Mouse (Mus musculus) forebrain, embryonic 13.5 days (tissue): ENCODE measurements around the gene Pom121l2. TPM values are rescaled to one million over a fixed set of nuclear protein-coding genes. Genes with fewer than 3 reads are reported as not detected.

ENCODE experiments used
- ATAC-seq: fragments of 200-750 bp; cut with Nextera tagmentation; 2 replicates; pipeline ENCODE4 v1.8.0; 2017
- H3K27ac ChIP-seq: fragments of 300-500 bp; sonication (generic); 2 replicates; pipeline ENCODE4 v1.5.1; 2015; ENCODE audit warnings: inconsistent platforms, mild to moderate bottlenecking, moderate library complexity
- H3K27me3 ChIP-seq: fragments of 300-500 bp; sonication (generic); 2 replicates; pipeline ENCODE4 v1.6.1; 2015; ENCODE audit warnings: mild to moderate bottlenecking, inconsistent platforms
- H3K36me3 ChIP-seq: fragments of 300-500 bp; sonication (generic); 2 replicates; pipeline ENCODE4 v1.6.1; 2015; ENCODE audit warnings: mild to moderate bottlenecking, inconsistent platforms; ENCODE audit not compliant: poor library complexity, severe bottlenecking
- H3K4me1 ChIP-seq: fragments of 300-500 bp; sonication (generic); 2 replicates; pipeline ENCODE4 v1.6.1; 2015; ENCODE audit warnings: inconsistent platforms
- H3K4me2 ChIP-seq: fragments of 300-500 bp; sonication (generic); 2 replicates; pipeline ENCODE4 v1.6.1; 2015; ENCODE audit warnings: inconsistent platforms, mild to moderate bottlenecking, moderate library complexity
- H3K4me3 ChIP-seq: fragments of 300-500 bp; sonication (generic); 2 replicates; pipeline ENCODE4 v1.5.1; 2015; ENCODE audit warnings: mild to moderate bottlenecking, inconsistent platforms
- H3K9ac ChIP-seq: fragments of 300-500 bp; sonication (generic); 2 replicates; pipeline ENCODE4 v1.6.1; 2015; ENCODE audit warnings: mild to moderate bottlenecking, inconsistent platforms
- H3K9me3 ChIP-seq: fragments of 300-500 bp; sonication (generic); replicated peaks from 2 replicates; pipeline ENCODE4 v1.6.1; 2016; ENCODE audit warnings: inconsistent platforms
- WGBS: fragments of 180-500 bp; shearing (Covaris S2); methylation state at CpG from one replicate; pipeline ENCODE4 v1.1.7; 2015; 5-methylcytosine and 5-hydroxymethylcytosine counted together
- polyA plus RNA-seq: library from polyadenylated mRNA; unstranded; fragments of >200 nt; fragmentation: Nextera tagmentation; extraction: Ambion mirVana; gene quantifications from 2 replicates; pipeline ENCODE4 v1.2.1, GENCODE M21; 2015

Gene Pom121l2
- polyA plus RNA-seq, 1 experiment from 2014 or later = not detected

- H3K36me3 ChIP-seq = no peaks in the 10 kb centered on the region
- no peak overlapping the region for H3K27ac ChIP-seq
- peaks cover 96% of the 10 kb centered on the region for H3K27me3 ChIP-seq
- 2% methylated on average over 18 of the region's 18 CpGs for WGBS
- no peak for ATAC-seq
- peak overlapping the region; percentile 46 for H3K4me3 ChIP-seq
- peaks cover 20% of the 10 kb centered on the region for H3K4me1 ChIP-seq
- peak overlapping the region; percentile 84 for H3K4me2 ChIP-seq
- peak overlapping the region; percentile 45; the same call in 1 of the 2 replicates for H3K9ac ChIP-seq
- H3K9me3 ChIP-seq = no peaks in the 10 kb centered on the region
Observed at GRCm38 (mm10) chr13:22007121-22007510, 26.1 kb downstream of the Pom121l2 start.

GRCm38 (mm10) chr13:22007872-22008271 is 26.9 kb downstream of the Pom121l2 start:
- no peak overlapping the region for H3K4me3 ChIP-seq
- 54% methylated on average over 7 of the region's 7 CpGs for WGBS
- no peak overlapping the region for H3K4me2 ChIP-seq
- no peak for ATAC-seq
- H3K36me3 ChIP-seq = no peaks in the 10 kb centered on the region
- no peaks in the 10 kb centered on the region for H3K9me3 ChIP-seq
- no peak overlapping the region for H3K27ac ChIP-seq
- H3K27me3 ChIP-seq = peaks cover 96% of the 10 kb centered on the region
- no peak overlapping the region for H3K9ac ChIP-seq
- peaks cover 20% of the 10 kb centered on the region for H3K4me1 ChIP-seq

GRCm38 (mm10) chr13:22008707-22009106 is 27.7 kb downstream of the Pom121l2 start:
- no peaks in the 10 kb centered on the region for H3K9me3 ChIP-seq
- no peak overlapping the region for H3K4me3 ChIP-seq
- WGBS = 73% methylated on average over 3 of the region's 3 CpGs
- no peaks in the 10 kb centered on the region for H3K36me3 ChIP-seq
- no peak overlapping the region for H3K4me2 ChIP-seq
- no peak overlapping the region for H3K9ac ChIP-seq
- H3K27me3 ChIP-seq = peaks cover 94% of the 10 kb centered on the region
- H3K27ac ChIP-seq = no peak overlapping the region
- H3K4me1 ChIP-seq = peaks cover 20% of the 10 kb centered on the region
- no peak for ATAC-seq

GRCm38 (mm10) chr13:22009642-22010041 is 28.6 kb downstream of the Pom121l2 start, which contains the start of gene Prss16:
TSS of gene Prss16 (minus strand) at chr13:22009742.
- Histone ChIP-seq H3K36me3 (no peaks in the 10 kb centered on the region), H3K27me3 (peaks cover 94% of the 10 kb centered on the region), H3K4me3 (no peak within 1 kb of the TSS), H3K9ac (no peak within 1 kb of the TSS), H3K4me2 (no peak within 1 kb of the TSS), H3K27ac (no peak within 1 kb of the TSS), H3K4me1 (peaks cover 23% of the 10 kb centered on the region), H3K9me3 (no peaks in the 10 kb centered on the region)
- WGBS = 36% methylated on average over 7 of the region's 7 CpGs
- ATAC-seq = no peak

- Histone ChIP-seq H3K4me2 (no peak overlapping the region), H3K36me3 (no peaks in the 10 kb centered on the region), H3K4me1 (peaks cover 3% of the 10 kb centered on the region; the same call in 1 of the 2 replicates), H3K27me3 (peaks cover 89% of the 10 kb centered on the region), H3K9me3 (no peaks in the 10 kb centered on the region), H3K9ac (no peak overlapping the region), H3K4me3 (no peak overlapping the region), H3K27ac (no peak overlapping the region)
- WGBS = 17% methylated on average over 13 of the region's 13 CpGs
- ATAC-seq = no peak
Observed at GRCm38 (mm10) chr13:22013716-22014115, 32.7 kb downstream of the Pom121l2 start.

- Histone ChIP-seq H3K27me3 (peaks cover 89% of the 10 kb centered on the region), H3K9me3 (no peaks in the 10 kb centered on the region), H3K4me3 (peak overlapping the region; percentile 13), H3K4me2 (peak overlapping the region; percentile 38), H3K4me1 (peaks cover 3% of the 10 kb centered on the region; the same call in 1 of the 2 replicates), H3K27ac (no peak overlapping the region), H3K9ac (no peak overlapping the region), H3K36me3 (no peaks in the 10 kb centered on the region)
- ATAC-seq = no peak
- 14% methylated on average over 17 of the region's 17 CpGs for WGBS
Observed at GRCm38 (mm10) chr13:22014411-22014845, 33.4 kb downstream of the Pom121l2 start.

- 14% methylated on average over 27 of the region's 27 CpGs for WGBS
- H3K4me3 ChIP-seq = no peak overlapping the region
- no peak overlapping the region for H3K9ac ChIP-seq
- peaks cover 11% of the 10 kb centered on the region; the same call in 1 of the 2 replicates for H3K4me1 ChIP-seq
- peaks cover 82% of the 10 kb centered on the region for H3K27me3 ChIP-seq
- H3K27ac ChIP-seq = no peak overlapping the region
- H3K4me2 ChIP-seq = no peak overlapping the region
- peak; percentile 60; the same call in 1 of the 2 replicates for ATAC-seq
- H3K36me3 ChIP-seq = no peaks in the 10 kb centered on the region
- no peaks in the 10 kb centered on the region for H3K9me3 ChIP-seq
Observed at GRCm38 (mm10) chr13:22015479-22016450, 34.8 kb downstream of the Pom121l2 start.

- Histone ChIP-seq H3K4me3 (peak overlapping the region; percentile 46), H3K9ac (peak overlapping the region; percentile 21), H3K4me1 (peaks cover 17% of the 10 kb centered on the region), H3K4me2 (peak overlapping the region; percentile 63), H3K27me3 (peaks cover 44% of the 10 kb centered on the region), H3K27ac (no peak overlapping the region), H3K9me3 (no peaks in the 10 kb centered on the region), H3K36me3 (no peaks in the 10 kb centered on the region)
- ATAC-seq = peak; percentile 39; the same call in 1 of the 2 replicates
- WGBS = under 1% methylated on average over 44 of the region's 44 CpGs
Observed at GRCm38 (mm10) chr13:22019934-22020835, 39.2 kb downstream of the Pom121l2 start.

- peak overlapping the region; percentile 21; the same call in 1 of the 2 replicates for H3K9ac ChIP-seq
- H3K4me2 ChIP-seq = peak overlapping the region; percentile 63
- peak overlapping the region; percentile 46 for H3K4me3 ChIP-seq
- no peaks in the 10 kb centered on the region for H3K36me3 ChIP-seq
- under 1% methylated on average over 8 of the region's 8 CpGs for WGBS
- H3K27ac ChIP-seq = no peak overlapping the region
- ATAC-seq = peak; percentile 44
- peaks cover 20% of the 10 kb centered on the region for H3K4me1 ChIP-seq
- no peaks in the 10 kb centered on the region for H3K9me3 ChIP-seq
- peaks cover 39% of the 10 kb centered on the region for H3K27me3 ChIP-seq
Observed at GRCm38 (mm10) chr13:22020901-22021339, 39.9 kb downstream of the Pom121l2 start.

GRCm38 (mm10) chr13:22021581-22021980 is 40.6 kb downstream of the Pom121l2 start:
- WGBS = under 1% methylated on average over 11 of the region's 11 CpGs
- Histone ChIP-seq H3K4me3 (peak overlapping the region; percentile 46), H3K27ac (no peak overlapping the region), H3K9me3 (no peaks in the 10 kb centered on the region), H3K36me3 (no peaks in the 10 kb centered on the region), H3K9ac (peak overlapping the region; percentile 58), H3K4me1 (peaks cover 24% of the 10 kb centered on the region), H3K4me2 (peak overlapping the region; percentile 63), H3K27me3 (peaks cover 33% of the 10 kb centered on the region)
- ATAC-seq = 0 out of 2 replicates have a peak, but pooled peaks have one; percentile 26

GRCm38 (mm10) chr13:22022241-22022640 is 41.2 kb downstream of the Pom121l2 start:
- no peak overlapping the region for H3K27ac ChIP-seq
- WGBS = under 1% methylated on average over 9 of the region's 9 CpGs
- peaks cover 28% of the 10 kb centered on the region for H3K27me3 ChIP-seq
- H3K4me2 ChIP-seq = peak overlapping the region; percentile 63
- ATAC-seq = peak; percentile 71
- peaks cover 26% of the 10 kb centered on the region for H3K4me1 ChIP-seq
- no peaks in the 10 kb centered on the region for H3K9me3 ChIP-seq
- H3K9ac ChIP-seq = peak overlapping the region; percentile 58
- H3K36me3 ChIP-seq = no peaks in the 10 kb centered on the region
- peak overlapping the region; percentile 46 for H3K4me3 ChIP-seq
